Mouse (Mus musculus): ENCODE results near the gene Thoc7. TPM values are rescaled to one million over a fixed set of nuclear protein-coding genes. Genes with fewer than 3 reads are reported as not detected.
A peak's percentile ranks its signal among the peaks of the same experiment; 100 is the strongest.

Gene Thoc7
- 241 and 261 TPM in 2 replicates for polyA plus RNA-seq (2014; fragmentation: Nextera tagmentation; extraction: Ambion mirVana)

DNA sequence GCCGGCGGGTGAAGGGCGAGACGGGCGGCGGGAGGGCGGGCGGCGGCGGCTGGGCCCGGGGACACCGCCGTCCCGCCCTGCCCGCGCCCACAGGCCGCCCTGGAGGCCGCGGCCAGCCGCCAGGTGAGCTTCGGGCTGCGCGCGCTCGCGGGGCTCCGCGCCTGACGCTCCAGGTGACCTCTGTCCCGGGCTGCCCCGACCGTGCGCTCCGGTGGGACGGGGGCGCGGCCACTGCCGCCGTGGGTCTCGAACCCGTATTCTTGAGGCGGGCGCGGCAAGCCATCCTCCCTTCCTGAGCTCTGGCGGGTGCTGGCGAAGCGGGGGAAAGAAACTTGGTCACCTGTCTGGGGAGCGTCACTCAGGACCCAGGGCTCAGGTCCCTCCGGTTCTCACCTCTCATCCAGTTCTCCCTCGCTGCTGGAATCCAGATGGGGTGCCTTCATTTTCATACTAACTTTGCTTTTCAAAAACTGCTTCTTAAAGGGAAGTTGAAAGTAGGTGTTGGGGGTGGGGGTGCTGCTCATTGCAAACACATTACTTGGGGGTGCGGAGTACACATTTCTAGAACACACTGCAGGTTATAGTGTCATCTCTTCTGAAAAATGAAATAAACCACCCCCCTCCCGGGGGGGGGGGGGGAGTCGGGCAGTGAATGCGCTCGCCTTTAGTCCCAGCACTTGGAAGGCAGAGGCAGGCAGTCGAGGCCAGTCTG is at the start of gene Thoc7, which contains the start of gene Atxn7:
Gene Thoc7 (minus strand): TSS at position 452 of the 712 bp plus-strand sequence.
Gene Atxn7 (plus strand): TSS at position 40 of the 712 bp plus-strand sequence.
- H3K4me1 ChIP-seq (replicated peaks; ENCODE audit: control insufficient read depth, insufficient read depth, low read length): no peaks in the 10 kb centered on the region; the same call in 1 of the 2 replicates

DNA sequence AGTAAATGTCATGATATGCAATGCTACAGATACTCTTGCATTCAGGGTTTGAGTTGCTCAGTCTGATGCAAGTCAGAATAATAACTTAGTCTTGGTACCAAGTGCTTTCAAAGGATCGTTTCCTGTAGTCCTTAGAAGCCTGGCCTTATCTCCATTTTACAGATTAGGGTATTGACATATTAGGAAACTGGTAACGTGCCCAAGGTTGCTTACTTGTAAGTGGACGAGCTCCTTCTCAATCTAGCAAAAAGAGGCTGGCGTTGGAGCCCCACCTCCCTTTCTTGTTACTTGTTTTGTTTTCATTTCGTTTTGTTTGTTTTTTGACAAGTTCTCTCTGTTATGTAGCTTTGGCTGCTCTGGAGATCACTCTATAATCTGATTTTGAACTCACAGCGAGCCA is 48.1 kb upstream of the Thoc7 start:
- H3K9me3 ChIP-seq (ENCODE audit: control insufficient read depth, low read length): no peaks in the 10 kb centered on the region
- no peak overlapping the region for H3K4me2 ChIP-seq (ENCODE audit: low read depth, low read length, severe bottlenecking)
- no peak overlapping the region for H3K27ac ChIP-seq (ENCODE audit: low read depth, low read length)
- no peak for DNase-seq (ENCODE audit: low spot score)
- no peak overlapping the region for H3K4me3 ChIP-seq (ENCODE audit: low read depth, low read length)
- no peaks in the 10 kb centered on the region for H3K27me3 ChIP-seq (ENCODE audit: control insufficient read depth, insufficient read depth, low read length)
- 75% methylated on average over 6 of the region's 6 CpGs for WGBS
- H3K9ac ChIP-seq (ENCODE audit: low read length): no peak overlapping the region
- no peaks in the 10 kb centered on the region for H3K36me3 ChIP-seq (ENCODE audit: control insufficient read depth, insufficient read depth, low read length)
- H3K4me1 ChIP-seq (replicated peaks; ENCODE audit: control insufficient read depth, insufficient read depth, low read length): 0 out of 2 replicates have a peak, but pooled peaks cover 2% of the 10 kb centered on the region
- no peak for ATAC-seq (replicated peaks; ENCODE audit: low FRiP score)

More for the DNA sequence above, at the start of gene Thoc7, which contains the start of gene Atxn7:
- Histone ChIP-seq H3K9ac (ENCODE audit: low read length) (peak within 1 kb of the TSS; percentile 98), H3K4me3 (ENCODE audit: low read depth, low read length) (peak within 1 kb of the TSS; percentile 86), H3K27me3 (ENCODE audit: control insufficient read depth, insufficient read depth, low read length) (no peaks in the 10 kb centered on the region), H3K36me3 (ENCODE audit: control insufficient read depth, insufficient read depth, low read length) (no peaks in the 10 kb centered on the region), H3K27ac (ENCODE audit: low read depth, low read length) (peak within 1 kb of the TSS; percentile 63), H3K9me3 (ENCODE audit: control insufficient read depth, low read length) (no peaks in the 10 kb centered on the region), H3K4me2 (ENCODE audit: low read depth, low read length, severe bottlenecking) (peak within 1 kb of the TSS; percentile 71)
- WGBS: 5% methylated on average over 34 of the region's 56 CpGs
- DNase-seq (ENCODE audit: low spot score): peak; percentile 77
- peak; percentile 58 for ATAC-seq (replicated peaks; ENCODE audit: low FRiP score)

DNA sequence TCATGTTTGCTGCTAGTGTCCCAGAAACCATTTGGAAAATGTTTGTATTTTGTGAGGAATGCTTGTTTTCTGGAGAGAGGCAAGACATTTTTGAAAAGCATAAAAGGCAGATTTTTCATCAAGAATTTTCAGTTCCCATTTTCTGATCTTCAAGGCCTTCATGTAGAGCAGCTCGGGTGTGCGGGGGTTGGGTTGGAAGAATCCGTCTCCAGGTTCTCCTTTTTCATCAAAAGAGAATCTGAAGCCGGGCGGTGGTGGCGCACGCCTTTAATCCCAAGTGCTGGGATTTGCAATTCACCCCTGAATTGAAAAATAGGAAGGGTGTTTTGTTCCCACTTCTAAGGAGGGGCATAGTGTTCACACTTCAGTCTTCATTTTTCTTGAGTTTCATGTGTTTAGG is 41.1 kb upstream of the Thoc7 start:
- H3K36me3 ChIP-seq (ENCODE audit: control insufficient read depth, insufficient read depth, low read length): no peaks in the 10 kb centered on the region
- 91% methylated on average over 7 of the region's 7 CpGs for WGBS
- no peak overlapping the region for H3K4me2 ChIP-seq (ENCODE audit: low read depth, low read length, severe bottlenecking)
- no peak for ATAC-seq (replicated peaks; ENCODE audit: low FRiP score)
- H3K9me3 ChIP-seq (ENCODE audit: control insufficient read depth, low read length): no peaks in the 10 kb centered on the region
- no peaks in the 10 kb centered on the region for H3K4me1 ChIP-seq (replicated peaks; ENCODE audit: control insufficient read depth, insufficient read depth, low read length)
- DNase-seq (ENCODE audit: low spot score): no peak
- no peaks in the 10 kb centered on the region for H3K27me3 ChIP-seq (ENCODE audit: control insufficient read depth, insufficient read depth, low read length)
- H3K27ac ChIP-seq (ENCODE audit: low read depth, low read length): no peak overlapping the region
- H3K4me3 ChIP-seq (ENCODE audit: low read depth, low read length): no peak overlapping the region
- no peak overlapping the region for H3K9ac ChIP-seq (ENCODE audit: low read length)

DNA sequence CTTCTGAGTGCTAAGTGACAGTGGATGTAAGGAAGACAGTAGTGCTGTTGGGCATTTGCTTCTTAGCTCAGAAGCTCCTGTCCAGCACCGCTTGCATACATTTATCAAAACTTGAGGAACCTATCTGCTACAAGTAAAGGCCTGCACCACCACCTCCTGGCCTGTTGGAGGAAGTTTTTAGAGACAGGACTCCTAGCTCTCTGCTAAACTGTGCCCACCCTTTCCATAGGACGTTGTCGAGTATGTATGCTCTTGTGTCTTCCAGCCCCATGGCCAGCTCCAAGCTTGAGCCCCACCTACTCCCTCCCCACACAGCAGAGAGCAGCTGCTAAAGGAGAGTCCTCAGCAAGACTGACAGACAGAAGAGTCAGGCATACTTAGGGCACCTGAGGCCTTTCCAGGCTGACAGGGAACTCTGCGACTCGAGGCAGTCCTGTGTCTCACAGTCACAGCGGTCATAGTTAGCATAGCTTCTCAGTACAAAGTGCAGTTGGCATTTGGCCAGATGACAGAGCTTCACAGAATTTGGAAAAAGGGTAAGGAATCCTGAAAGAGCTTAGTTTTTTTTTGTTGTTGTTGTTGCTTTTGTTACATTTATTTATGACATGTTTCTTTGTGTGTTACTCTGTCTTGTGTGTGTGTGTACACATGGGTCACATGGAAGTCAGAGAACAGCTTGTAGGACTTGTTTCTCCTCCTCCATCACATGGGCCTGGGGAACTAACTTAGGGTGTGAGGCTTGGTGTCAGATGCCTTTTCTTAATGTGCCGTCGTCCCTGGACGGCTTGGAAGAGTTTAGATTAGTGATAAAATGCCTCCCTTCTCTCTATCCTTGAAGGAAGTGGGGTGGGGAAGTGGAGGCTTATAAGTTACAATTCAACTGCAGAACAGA is 33.8 kb upstream of the Thoc7 start:
- H3K27ac ChIP-seq (ENCODE audit: low read depth, low read length): no peak overlapping the region
- no peak overlapping the region for H3K4me3 ChIP-seq (ENCODE audit: low read depth, low read length)
- no peaks in the 10 kb centered on the region for H3K4me1 ChIP-seq (replicated peaks; ENCODE audit: control insufficient read depth, insufficient read depth, low read length)
- H3K36me3 ChIP-seq (ENCODE audit: control insufficient read depth, insufficient read depth, low read length): no peaks in the 10 kb centered on the region
- ATAC-seq (replicated peaks; ENCODE audit: low FRiP score) (no peak), DNase-seq (ENCODE audit: low spot score) (no peak)
- H3K9me3 ChIP-seq (ENCODE audit: control insufficient read depth, low read length): no peaks in the 10 kb centered on the region
- no peaks in the 10 kb centered on the region for H3K27me3 ChIP-seq (ENCODE audit: control insufficient read depth, insufficient read depth, low read length)
- H3K9ac ChIP-seq (ENCODE audit: low read length): no peak overlapping the region
- 83% methylated on average over 9 of the region's 9 CpGs for WGBS
- H3K4me2 ChIP-seq (ENCODE audit: low read depth, low read length, severe bottlenecking): no peak overlapping the region

DNA sequence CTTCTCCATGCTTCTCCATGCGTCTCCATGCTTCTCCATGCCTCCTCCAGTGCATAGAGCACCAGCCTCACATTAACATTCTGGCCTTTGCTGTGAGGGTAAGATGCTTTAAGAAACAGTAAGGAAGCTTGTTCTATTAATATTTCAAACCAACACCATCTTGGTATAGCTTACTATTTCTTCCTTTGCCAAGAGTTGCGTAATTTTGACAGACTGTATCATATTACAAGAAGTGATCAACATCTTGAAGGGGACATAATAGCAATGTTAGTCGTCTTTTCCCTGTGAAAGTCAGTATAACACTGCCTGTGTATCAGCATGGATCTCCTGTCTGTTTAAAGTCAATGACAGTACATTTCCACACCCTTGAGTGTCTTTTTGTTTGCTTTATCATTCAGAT is 29.1 kb upstream of the Thoc7 start:
- Histone ChIP-seq H3K27ac (ENCODE audit: low read depth, low read length) (no peak overlapping the region), H3K4me3 (ENCODE audit: low read depth, low read length) (no peak overlapping the region), H3K4me2 (ENCODE audit: low read depth, low read length, severe bottlenecking) (no peak overlapping the region), H3K4me1 (replicated peaks; ENCODE audit: control insufficient read depth, insufficient read depth, low read length) (no peaks in the 10 kb centered on the region), H3K27me3 (ENCODE audit: control insufficient read depth, insufficient read depth, low read length) (no peaks in the 10 kb centered on the region), H3K36me3 (ENCODE audit: control insufficient read depth, insufficient read depth, low read length) (no peaks in the 10 kb centered on the region), H3K9ac (ENCODE audit: low read length) (no peak overlapping the region), H3K9me3 (ENCODE audit: control insufficient read depth, low read length) (no peaks in the 10 kb centered on the region)
- no peak for ATAC-seq (replicated peaks; ENCODE audit: low FRiP score)
- DNase-seq (ENCODE audit: low spot score): no peak
- 96% methylated on average over 3 of the region's 3 CpGs for WGBS

DNA sequence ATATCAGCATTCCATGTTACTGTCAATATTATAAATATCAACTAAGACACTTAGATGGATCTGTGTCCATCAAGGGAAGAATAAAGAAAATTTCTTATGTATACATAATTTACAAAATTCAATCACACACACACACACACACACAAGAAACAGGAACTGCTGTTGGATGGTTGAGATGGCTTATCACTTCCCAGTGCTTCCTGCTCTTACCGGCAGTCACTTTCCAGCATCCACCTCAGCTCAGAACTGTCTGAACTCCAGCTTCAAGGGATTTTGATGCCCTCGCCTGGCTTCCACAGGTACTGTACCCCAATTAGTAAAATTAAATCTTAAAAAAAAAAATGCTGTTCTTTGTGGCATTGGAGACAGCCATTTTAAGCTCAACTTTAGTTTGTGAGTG is 26.7 kb upstream of the Thoc7 start:
- ATAC-seq (replicated peaks; ENCODE audit: low FRiP score) (no peak), DNase-seq (ENCODE audit: low spot score) (no peak)
- H3K9me3 ChIP-seq (ENCODE audit: control insufficient read depth, low read length): no peaks in the 10 kb centered on the region
- H3K9ac ChIP-seq (ENCODE audit: low read length): no peak overlapping the region
- H3K36me3 ChIP-seq (ENCODE audit: control insufficient read depth, insufficient read depth, low read length): no peaks in the 10 kb centered on the region
- 70% methylated on average over 2 of the region's 2 CpGs for WGBS
- no peaks in the 10 kb centered on the region for H3K27me3 ChIP-seq (ENCODE audit: control insufficient read depth, insufficient read depth, low read length)
- H3K4me2 ChIP-seq (ENCODE audit: low read depth, low read length, severe bottlenecking): no peak overlapping the region
- H3K27ac ChIP-seq (ENCODE audit: low read depth, low read length): no peak overlapping the region
- no peak overlapping the region for H3K4me3 ChIP-seq (ENCODE audit: low read depth, low read length)
- no peaks in the 10 kb centered on the region for H3K4me1 ChIP-seq (replicated peaks; ENCODE audit: control insufficient read depth, insufficient read depth, low read length)

DNA sequence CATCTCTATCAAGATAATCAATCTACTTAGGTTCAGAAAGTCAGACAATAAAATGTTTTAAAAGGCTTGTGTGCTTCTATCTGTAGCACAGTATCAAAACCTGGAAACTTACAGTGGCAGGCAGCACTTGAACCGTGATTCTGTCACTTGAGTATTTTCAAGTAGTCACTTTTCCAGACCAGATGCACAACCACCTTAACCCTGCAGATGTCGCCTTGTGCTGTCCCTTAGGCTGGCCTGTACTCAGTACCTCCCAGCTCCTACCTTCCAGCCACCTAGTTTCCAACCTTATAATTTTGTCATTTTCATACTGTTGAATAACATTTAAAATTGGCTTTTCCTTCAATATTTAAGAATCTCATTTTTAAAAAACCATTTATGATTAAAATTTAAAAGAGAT is 20.5 kb upstream of the Thoc7 start:
- Histone ChIP-seq H3K27me3 (ENCODE audit: control insufficient read depth, insufficient read depth, low read length) (no peaks in the 10 kb centered on the region), H3K4me2 (ENCODE audit: low read depth, low read length, severe bottlenecking) (no peak overlapping the region), H3K27ac (ENCODE audit: low read depth, low read length) (no peak overlapping the region), H3K36me3 (ENCODE audit: control insufficient read depth, insufficient read depth, low read length) (no peaks in the 10 kb centered on the region), H3K4me1 (replicated peaks; ENCODE audit: control insufficient read depth, insufficient read depth, low read length) (no peaks in the 10 kb centered on the region), H3K9me3 (ENCODE audit: control insufficient read depth, low read length) (no peaks in the 10 kb centered on the region), H3K4me3 (ENCODE audit: low read depth, low read length) (no peak overlapping the region), H3K9ac (ENCODE audit: low read length) (no peak overlapping the region)
- WGBS: 40% methylated on average over 2 of the region's 2 CpGs
- ATAC-seq (replicated peaks; ENCODE audit: low FRiP score): no peak
- no peak for DNase-seq (ENCODE audit: low spot score)

DNA sequence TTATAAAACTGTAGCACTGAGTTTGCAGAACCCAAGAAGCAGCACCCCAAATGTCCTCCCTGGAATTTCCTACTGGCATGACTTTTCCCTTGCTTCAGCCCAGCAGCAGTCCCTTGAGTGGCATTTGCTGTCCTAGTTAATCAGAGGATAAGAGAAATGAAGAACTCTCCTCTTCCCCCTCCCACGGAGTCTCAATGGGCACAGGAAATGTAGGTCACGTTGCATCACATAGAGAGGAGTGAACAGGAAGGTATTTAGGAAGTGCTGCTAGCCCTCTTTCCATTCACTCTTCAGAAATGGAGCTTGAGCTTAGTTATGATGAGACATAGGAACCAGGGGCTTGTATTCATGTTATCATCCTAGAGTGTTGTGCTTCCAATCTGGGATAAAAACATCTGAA is 19.6 kb upstream of the Thoc7 start:
- DNase-seq (ENCODE audit: low spot score) (no peak), ATAC-seq (replicated peaks; ENCODE audit: low FRiP score) (no peak)
- Histone ChIP-seq H3K4me2 (ENCODE audit: low read depth, low read length, severe bottlenecking) (no peak overlapping the region), H3K36me3 (ENCODE audit: control insufficient read depth, insufficient read depth, low read length) (no peaks in the 10 kb centered on the region), H3K4me3 (ENCODE audit: low read depth, low read length) (no peak overlapping the region), H3K9ac (ENCODE audit: low read length) (no peak overlapping the region), H3K27ac (ENCODE audit: low read depth, low read length) (no peak overlapping the region), H3K4me1 (replicated peaks; ENCODE audit: control insufficient read depth, insufficient read depth, low read length) (no peaks in the 10 kb centered on the region), H3K27me3 (ENCODE audit: control insufficient read depth, insufficient read depth, low read length) (no peaks in the 10 kb centered on the region), H3K9me3 (ENCODE audit: control insufficient read depth, low read length) (no peaks in the 10 kb centered on the region)
- 46% methylated on average over 2 of the region's 2 CpGs for WGBS

Measured in forebrain, embryonic 11.5 days (tissue).